Comparison of ENCODE assay signal across 8 mouse cellular contexts in genomic region chr6:97416972-97417554, GRCm38 (mm10).
DNase-seq lines count a peak whose midpoint lies in the region.
"Had no signal": no experiment of that assay in that cellular context is flagged by ENCODE, and none has a peak within 500 bp of the region (broad histone marks: within the 10 kb centered on the region; RNA-seq: fewer than 3 reads in every experiment).

No protein-coding gene starts in this region.

- peak; percentile 88 for DNase-seq in ES-CJ7 (ENCODE audit: low read depth, low spot score)
- peak; percentile 73 for DNase-seq in adrenal gland, adult 2 months
- DNase-seq in embryo, embryonic 11 days = peak; percentile 77
- peak; percentile 88 for DNase-seq in heart, embryonic 10.5 days (ENCODE audit: low spot score)
- peak; percentile 88 to 89 for DNase-seq in kidney, postnatal 4 days
- peak; percentile 81 for DNase-seq in lung, postnatal 14 days
- peak; percentile 62 for DNase-seq in skeletal muscle tissue, adult 2 months (ENCODE audit: low read depth, low spot score)

- H3K27ac ChIP-seq in heart, embryonic 10.5 days = peak overlapping the region; percentile 43; the same call in 1 of the 2 replicates
- H3K27ac ChIP-seq: heart, embryonic 15.5 days had no signal

- H3K27me3 ChIP-seq in heart, embryonic 10.5 days (ENCODE audit: insufficient read depth, poor library complexity, severe bottlenecking) = no peaks in the 10 kb centered on the region

- peaks cover 10% of the 10 kb centered on the region; the same call in 1 of the 2 replicates for H3K4me1 ChIP-seq in heart, embryonic 10.5 days

- H3K36me3 ChIP-seq in heart, embryonic 10.5 days = no peaks in the 10 kb centered on the region
- H3K36me3 ChIP-seq: heart, embryonic 15.5 days had no signal

- no peak overlapping the region for H3K4me3 ChIP-seq in heart, embryonic 10.5 days
- H3K4me3 ChIP-seq: heart, embryonic 15.5 days had no signal

- no peaks in the 10 kb centered on the region for H3K9me3 ChIP-seq in heart, embryonic 10.5 days
- H3K9me3 ChIP-seq: heart, embryonic 15.5 days had no signal

- 59% methylated on average over 13 of the region's 13 CpGs for WGBS in heart, embryonic 10.5 days
